Mouse (Mus musculus) C2C12 (cell line): ENCODE measurements at regions not wholly inside any gene's neighbourhood (a gene's known extent, or its start where the extent isn't known, plus 50 kb on each side); places are given as distances from the start of the nearest gene placed in this dataset.

ENCODE experiments used
- CEBPB ChIP-seq: IDR thresholded peaks from one replicate; pipeline ENCODE4 v1.6.1; 2011; ENCODE audit warnings: low read depth, mild to moderate bottlenecking, control low read depth, moderate library complexity
- CTCF ChIP-seq: IDR thresholded peaks from one replicate; pipeline ENCODE4 v1.5.1; 2011; ENCODE audit not compliant: control insufficient read depth, insufficient read depth, insufficient read length
- MAX ChIP-seq: IDR thresholded peaks from one replicate; pipeline ENCODE4 v1.6.1; 2011; ENCODE audit warnings: mild to moderate bottlenecking, control low read depth
- MYOD1 ChIP-seq: IDR thresholded peaks from one replicate; pipeline ENCODE4 v1.6.1; 2011; ENCODE audit warnings: low read depth; ENCODE audit not compliant: control insufficient read depth, insufficient read length
- MYOG ChIP-seq: IDR thresholded peaks from one replicate; pipeline ENCODE4 v1.6.1; 2011; ENCODE audit not compliant: control insufficient read depth, insufficient read length; ENCODE audit errors: extremely low read depth
- USF1 ChIP-seq: IDR thresholded peaks from one replicate; pipeline ENCODE4 v1.6.1; 2011; ENCODE audit warnings: low read depth, mild to moderate bottlenecking, control low read depth, moderate library complexity

GRCm38 (mm10) chr3:147178746-147179145 lies 326.6 kb downstream of the Ttll7 start:
- TF ChIP-seq CTCF, result no peak
- TF ChIP-seq MAX, result no peak
- no peak for TF ChIP-seq USF1
- no peak for TF ChIP-seq MYOG
- no peak for TF ChIP-seq MYOD1
- TF ChIP-seq CEBPB, result no peak
